Mouse (Mus musculus): ENCODE data around the gene Tmem222. TPM values are rescaled to one million over a fixed set of nuclear protein-coding genes. Genes with fewer than 3 reads are reported as not detected.

The Tmem222 gene
- total and polyA plus RNA-seq, 3 experiments, result 51.8 to 69.2 TPM; not detected in 1

GRCm38 (mm10) chr4:133281513-133281912 lies 3.9 kb upstream of the Tmem222 start:
- H3K9ac ChIP-seq (ENCODE audit: control insufficient read depth, low read depth, low read length, poor library complexity, severe bottlenecking), result peak overlapping the region; percentile 31; the same call in 1 of the 2 replicates
- DNase-seq (ENCODE audit: low read depth, low spot score), result peak; percentile 64
- H3K27me3 ChIP-seq (ENCODE audit: control insufficient read depth in 1 of 2, insufficient read depth in 2 of 2, low read length in 2 of 2), result no peaks in the 10 kb centered on the region
- no peaks in the 10 kb centered on the region for H3K9me3 ChIP-seq (replicated peaks; ENCODE audit: insufficient read depth, low read length)
- peaks cover 10% of the 10 kb centered on the region for H3K79me2 ChIP-seq (ENCODE audit: control insufficient read depth, insufficient read depth, low read length, poor library complexity)
- H3K27ac ChIP-seq (ENCODE audit: control insufficient read depth, low read depth, low read length), result peak overlapping the region; percentile 85
- TF ChIP-seq GATA1 (IDR thresholded peaks at IDR 0.05; ENCODE audit: low read depth, low read length), result peak; percentile 60
- TF ChIP-seq ETS1 (IDR thresholded peaks at IDR 0.05; ENCODE audit: low read depth, low read length), result 0 out of 2 replicates have a peak, but pooled peaks have one; percentile 1
- TF ChIP-seq SIN3A (IDR thresholded peaks at IDR 0.05; ENCODE audit: low read length), result peak; percentile 46
- no peak for TF ChIP-seq ZKSCAN1 (IDR thresholded peaks at IDR 0.05; ENCODE audit: low read depth, low read length)
- no peak for TF ChIP-seq UBTF (IDR thresholded peaks at IDR 0.05; ENCODE audit: borderline replicate concordance, insufficient read depth, low read depth, low read length)
- peaks cover 0 to 37% of the 10 kb centered on the region in 2 experiments; a peak in 2 of 4 replicates for H3K36me3 ChIP-seq (ENCODE audit: control insufficient read depth in 1 of 2, insufficient read depth in 2 of 2, low read length in 2 of 2)
- peak overlapping the region in 1 of 2 experiments; percentile 34; a peak in 3 of 4 replicates for H3K4me3 ChIP-seq (ENCODE audit: control insufficient read depth in 1 of 2, insufficient read depth in 1 of 2, low read depth in 2 of 2, low read length in 2 of 2)
- peaks cover 8 to 49% of the 10 kb centered on the region in 2 experiments for H3K4me1 ChIP-seq (ENCODE audit: control insufficient read depth in 1 of 2, insufficient read depth in 2 of 2, low read length in 2 of 2)

DNA sequence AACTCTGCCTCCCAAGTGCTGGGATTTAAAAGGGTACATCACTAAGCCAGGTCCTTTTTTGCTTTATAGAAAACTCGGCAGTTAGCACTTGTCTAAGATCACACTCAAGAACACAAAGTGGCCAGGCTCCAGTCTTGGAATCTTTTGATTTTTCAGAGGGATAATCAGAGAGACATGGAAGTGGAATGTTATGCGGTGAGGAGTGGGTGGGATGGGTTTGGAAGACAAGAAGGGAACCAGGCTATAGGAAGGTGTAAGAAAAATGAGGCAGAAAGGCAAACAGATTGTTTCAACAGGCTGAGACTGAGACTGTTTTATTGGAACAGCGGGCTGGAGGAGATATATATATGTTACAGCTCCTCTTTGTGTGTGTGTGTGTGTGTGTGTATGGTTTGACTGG lies 890 bp upstream of the Tmem222 start:
- H3K9me3 ChIP-seq (replicated peaks; ENCODE audit: insufficient read depth, low read length), result no peaks in the 10 kb centered on the region
- H3K79me2 ChIP-seq (ENCODE audit: control insufficient read depth, insufficient read depth, low read length, poor library complexity), result peaks cover 29% of the 10 kb centered on the region
- H3K4me3 ChIP-seq (ENCODE audit: control insufficient read depth in 1 of 2, insufficient read depth in 1 of 2, low read depth in 2 of 2, low read length in 2 of 2), result peak overlapping the region; percentile 55 to 99
- no peak for DNase-seq (ENCODE audit: low read depth, low spot score)
- H3K9ac ChIP-seq (ENCODE audit: control insufficient read depth, low read depth, low read length, poor library complexity, severe bottlenecking), result peak overlapping the region; percentile 82
- peaks cover 0 to 33% of the 10 kb centered on the region in 2 experiments; a peak in 3 of 4 replicates for H3K4me1 ChIP-seq (ENCODE audit: control insufficient read depth in 1 of 2, insufficient read depth in 2 of 2, low read length in 2 of 2)
- peak overlapping the region; percentile 87 for H3K27ac ChIP-seq (ENCODE audit: control insufficient read depth, low read depth, low read length)
- peaks cover 2 to 21% of the 10 kb centered on the region in 2 experiments; a peak in 3 of 4 replicates for H3K36me3 ChIP-seq (ENCODE audit: control insufficient read depth in 1 of 2, insufficient read depth in 2 of 2, low read length in 2 of 2)
- TF ChIP-seq CTCF (IDR thresholded peaks at IDR 0.05 in 2 of 3, conservative IDR thresholded peaks at IDR 0.05 in 1 of 3; ENCODE audit: control insufficient read depth in 1 of 3, insufficient read depth in 1 of 3, low read depth in 2 of 3, low read length in 3 of 3, poor library complexity in 1 of 3, severe bottlenecking in 1 of 3) (no peak), TAL1 (IDR thresholded peaks at IDR 0.05; ENCODE audit: low read length) (no peak), ZMIZ1 (IDR thresholded peaks at IDR 0.05; ENCODE audit: low read depth, low read length) (no peak), RCOR1 (IDR thresholded peaks at IDR 0.05; ENCODE audit: low read depth, low read length) (no peak), GABPA (IDR thresholded peaks at IDR 0.05; ENCODE audit: low read depth, low read length) (no peak), USF2 (IDR thresholded peaks at IDR 0.05; ENCODE audit: borderline replicate concordance in 1 of 2, insufficient read depth in 1 of 2, low read depth in 1 of 2, low read length in 2 of 2) (no peak), TCF12 (IDR thresholded peaks at IDR 0.05; ENCODE audit: low read depth, low read length) (no peak), BHLHE40 (IDR thresholded peaks at IDR 0.05; ENCODE audit: borderline replicate concordance, low read depth, low read length) (no peak), POLR2AphosphoS5 (IDR thresholded peaks at IDR 0.05; ENCODE audit: borderline replicate concordance, low read depth, low read length) (no peak), NRF1 (IDR thresholded peaks at IDR 0.05; ENCODE audit: insufficient read depth, low read depth, low read length, poor library complexity, severe bottlenecking) (no peak), UBTF (IDR thresholded peaks at IDR 0.05; ENCODE audit: borderline replicate concordance, insufficient read depth, low read depth, low read length) (no peak)
- H3K27me3 ChIP-seq (ENCODE audit: control insufficient read depth in 1 of 2, insufficient read depth in 2 of 2, low read length in 2 of 2), result no peaks in the 10 kb centered on the region
